Mouse (Mus musculus) embryonic fibroblast, embryonic 13.5 days (primary cell): ENCODE data around the gene Hivep2.

ENCODE experiments used
- CTCF ChIP-seq: IDR thresholded peaks from 2 replicates; pipeline ENCODE4 v1.5.1; 2011; ENCODE audit warnings: mild to moderate bottlenecking, control low read depth, low read length, moderate library complexity, borderline replicate concordance; ENCODE audit not compliant: insufficient read depth
- POLR2A ChIP-seq: IDR thresholded peaks from 2 replicates; pipeline ENCODE4 v1.6.1; 2011; ENCODE audit warnings: low read depth, mild to moderate bottlenecking, control low read depth, low read length, moderate library complexity

- TF ChIP-seq POLR2A (no peak), CTCF (no peak)
These were observed 21.5 kb downstream of the Hivep2 start for GRCm38 (mm10) chr10:13987336-13987735.
